Mouse (Mus musculus): Measurements from ENCODE around the gene Fam227a. TPM values are rescaled to one million over a fixed set of nuclear protein-coding genes. Genes with fewer than 3 reads are reported as not detected.
A peak's percentile ranks its signal among the peaks of the same experiment; 100 is the strongest.

The Fam227a gene
- total and polyA plus RNA-seq, 2 experiments from 2014 or later = 2.1 to 8.4 TPM

DNA sequence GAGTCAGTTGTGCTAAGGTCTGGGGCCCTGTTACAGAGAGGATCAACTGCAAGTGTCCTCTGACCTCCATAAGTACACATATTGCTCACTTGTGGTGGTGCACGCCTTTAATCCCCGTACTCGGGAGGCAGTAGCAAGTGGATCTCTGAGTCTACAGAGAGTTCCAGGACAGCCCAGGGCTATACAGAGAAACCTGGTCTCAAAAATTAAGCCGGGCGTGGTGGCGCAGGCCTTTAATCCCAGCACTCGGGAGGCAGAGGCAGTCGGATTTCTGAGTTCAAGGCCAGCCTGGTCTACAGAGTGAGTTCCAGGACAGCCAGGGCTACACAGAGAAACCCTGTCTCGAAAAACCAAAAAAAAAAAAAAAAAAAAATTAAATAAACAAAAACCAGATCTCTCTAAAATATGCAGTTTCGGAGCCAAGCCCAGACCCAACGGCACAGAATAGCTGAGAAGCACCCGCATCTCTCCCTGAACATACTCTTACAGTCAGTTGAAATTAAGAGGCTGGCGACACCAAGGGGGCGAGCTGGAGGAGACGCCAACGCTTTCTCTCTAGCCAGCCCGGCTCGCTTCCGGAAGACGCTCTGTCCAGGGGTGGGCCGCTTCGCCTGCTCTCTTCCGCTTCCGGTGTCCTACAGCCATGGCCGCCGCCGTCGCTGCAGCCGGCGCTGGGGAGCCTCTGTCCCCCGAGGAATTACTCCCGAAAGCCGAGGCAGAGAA lies 11.7 kb upstream of the Fam227a start, which contains the start of gene Tomm22:
TSS of gene Tomm22 (plus strand) at position 613 of the 723 bp plus-strand sequence.
- DNase-seq (ENCODE audit: low spot score) (peak; percentile 97), ATAC-seq (peak; percentile 97)
- H3K27ac ChIP-seq = peak within 1 kb of the TSS; percentile 70
- H3K36me3 ChIP-seq (ENCODE audit: insufficient read depth, low read length) = peaks cover 41% of the 10 kb centered on the region
- TF ChIP-seq CTCF (IDR thresholded peaks at IDR 0.05; ENCODE audit: low read depth) = peak; percentile 76
- WGBS = 20% methylated on average over 32 of the region's 33 CpGs
- peak within 1 kb of the TSS; percentile 75 for H3K9ac ChIP-seq (replicated peaks; ENCODE audit: low read length)
- H3K4me2 ChIP-seq (ENCODE audit: low read depth, low read length) = peak within 1 kb of the TSS; percentile 81
- H3K4me1 ChIP-seq (ENCODE audit: insufficient read depth, low read length) = 0 out of 2 replicates have a peak, but pooled peaks cover 3% of the 10 kb centered on the region
- peak within 1 kb of the TSS; percentile 85 for H3K4me3 ChIP-seq (ENCODE audit: low read length)
- no peaks in the 10 kb centered on the region for H3K9me3 ChIP-seq (ENCODE audit: low read length)
- no peaks in the 10 kb centered on the region for H3K27me3 ChIP-seq (ENCODE audit: insufficient read depth, low read length)

DNA sequence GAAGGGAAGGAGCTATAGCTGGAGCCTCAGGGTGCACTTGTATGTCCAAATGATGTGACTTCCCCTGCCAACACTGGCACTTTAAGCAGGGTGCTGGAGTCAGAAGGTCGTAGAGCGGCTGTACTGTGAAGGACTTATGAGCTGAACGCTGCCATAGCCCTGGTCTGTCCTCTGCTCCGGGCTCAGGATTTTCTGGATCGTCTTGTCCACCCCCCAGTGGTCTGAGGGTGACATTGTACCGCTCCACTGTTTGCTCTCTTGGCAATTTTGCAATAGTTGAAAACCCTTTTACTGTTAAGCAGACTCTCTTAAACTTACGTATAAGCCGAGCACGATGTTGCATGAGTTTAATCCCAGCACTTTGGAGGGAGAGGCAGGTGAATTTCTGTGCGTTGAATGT lies 10.4 kb upstream of the Fam227a start:
- WGBS = 68% methylated on average over 10 of the region's 10 CpGs
- Histone ChIP-seq H3K4me2 (ENCODE audit: low read depth, low read length) (no peak overlapping the region), H3K36me3 (ENCODE audit: insufficient read depth, low read length) (peaks cover 29% of the 10 kb centered on the region), H3K27ac (no peak overlapping the region), H3K9ac (replicated peaks; ENCODE audit: low read length) (no peak overlapping the region), H3K9me3 (ENCODE audit: low read length) (no peaks in the 10 kb centered on the region), H3K4me3 (ENCODE audit: low read length) (no peak overlapping the region), H3K4me1 (ENCODE audit: insufficient read depth, low read length) (0 out of 2 replicates have a peak, but pooled peaks cover 3% of the 10 kb centered on the region), H3K27me3 (ENCODE audit: insufficient read depth, low read length) (no peaks in the 10 kb centered on the region)
- ATAC-seq = no peak
- peak; percentile 44 for TF ChIP-seq CTCF (IDR thresholded peaks at IDR 0.05; ENCODE audit: low read depth)
- peak; percentile 32 for DNase-seq (ENCODE audit: low spot score)

DNA sequence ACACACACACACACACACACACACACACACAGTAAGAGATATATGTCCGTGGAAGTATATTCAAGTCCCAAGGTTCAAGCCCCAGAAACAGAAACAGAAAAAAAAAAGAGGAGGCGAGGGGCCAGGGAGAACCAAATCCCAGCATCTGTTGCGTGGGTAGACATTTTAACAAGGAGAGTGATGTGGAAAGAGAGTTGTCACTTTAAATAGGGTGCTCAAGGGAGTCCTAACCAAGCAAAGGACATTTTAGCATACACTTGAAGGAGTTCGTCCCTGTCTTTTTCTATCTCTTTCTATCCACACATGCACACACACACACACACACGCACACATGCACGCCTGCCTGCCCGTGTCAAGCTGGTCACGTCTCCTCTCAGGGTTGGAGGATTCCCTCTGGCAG lies 5.9 kb upstream of the Fam227a start:
- ATAC-seq (no peak), DNase-seq (ENCODE audit: low spot score) (no peak)
- H3K9me3 ChIP-seq (ENCODE audit: low read length) = no peaks in the 10 kb centered on the region
- H3K4me2 ChIP-seq (ENCODE audit: low read depth, low read length) = no peak overlapping the region
- no peak overlapping the region for H3K4me3 ChIP-seq (ENCODE audit: low read length)
- H3K27me3 ChIP-seq (ENCODE audit: insufficient read depth, low read length) = no peaks in the 10 kb centered on the region
- no peak overlapping the region for H3K27ac ChIP-seq
- H3K36me3 ChIP-seq (ENCODE audit: insufficient read depth, low read length) = peaks cover 14% of the 10 kb centered on the region
- H3K4me1 ChIP-seq (ENCODE audit: insufficient read depth, low read length) = peaks cover 3% of the 10 kb centered on the region; the same call in 1 of the 2 replicates
- H3K9ac ChIP-seq (replicated peaks; ENCODE audit: low read length) = no peak overlapping the region
- TF ChIP-seq CTCF (IDR thresholded peaks at IDR 0.05; ENCODE audit: low read depth) = no peak
- WGBS = 89% methylated on average over 8 of the region's 8 CpGs

DNA sequence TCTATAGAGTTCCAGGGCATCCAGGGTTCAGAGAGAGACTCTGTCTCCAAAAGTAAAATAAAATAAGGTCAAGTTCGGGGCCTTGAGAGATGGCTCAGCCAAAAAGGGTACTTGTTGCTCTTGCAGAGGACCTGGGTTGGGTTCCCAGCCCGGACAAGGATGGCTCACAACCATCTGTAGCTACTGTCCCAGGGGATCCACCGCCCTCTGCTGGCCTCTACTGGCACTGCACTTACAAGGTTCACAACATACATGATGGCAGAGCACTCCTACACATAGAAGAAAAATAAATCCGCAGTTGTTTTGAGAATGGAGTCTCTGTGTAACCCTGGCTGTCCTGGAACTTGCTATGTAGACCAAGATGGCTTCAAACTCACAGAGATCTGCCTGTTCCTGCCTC lies 3.1 kb upstream of the Fam227a start:
- H3K4me1 ChIP-seq (ENCODE audit: insufficient read depth, low read length) = peaks cover 4% of the 10 kb centered on the region; the same call in 1 of the 2 replicates
- no peak overlapping the region for H3K27ac ChIP-seq
- H3K9ac ChIP-seq (replicated peaks; ENCODE audit: low read length) = no peak overlapping the region
- ATAC-seq = no peak
- TF ChIP-seq CTCF (IDR thresholded peaks at IDR 0.05; ENCODE audit: low read depth) = peak; percentile 59
- no peak overlapping the region for H3K4me3 ChIP-seq (ENCODE audit: low read length)
- H3K36me3 ChIP-seq (ENCODE audit: insufficient read depth, low read length) = peaks cover 11% of the 10 kb centered on the region
- DNase-seq (ENCODE audit: low spot score) = no peak
- no peaks in the 10 kb centered on the region for H3K27me3 ChIP-seq (ENCODE audit: insufficient read depth, low read length)
- H3K4me2 ChIP-seq (ENCODE audit: low read depth, low read length) = no peak overlapping the region
- no peaks in the 10 kb centered on the region for H3K9me3 ChIP-seq (ENCODE audit: low read length)
- 74% methylated on average over 4 of the region's 4 CpGs for WGBS

DNA sequence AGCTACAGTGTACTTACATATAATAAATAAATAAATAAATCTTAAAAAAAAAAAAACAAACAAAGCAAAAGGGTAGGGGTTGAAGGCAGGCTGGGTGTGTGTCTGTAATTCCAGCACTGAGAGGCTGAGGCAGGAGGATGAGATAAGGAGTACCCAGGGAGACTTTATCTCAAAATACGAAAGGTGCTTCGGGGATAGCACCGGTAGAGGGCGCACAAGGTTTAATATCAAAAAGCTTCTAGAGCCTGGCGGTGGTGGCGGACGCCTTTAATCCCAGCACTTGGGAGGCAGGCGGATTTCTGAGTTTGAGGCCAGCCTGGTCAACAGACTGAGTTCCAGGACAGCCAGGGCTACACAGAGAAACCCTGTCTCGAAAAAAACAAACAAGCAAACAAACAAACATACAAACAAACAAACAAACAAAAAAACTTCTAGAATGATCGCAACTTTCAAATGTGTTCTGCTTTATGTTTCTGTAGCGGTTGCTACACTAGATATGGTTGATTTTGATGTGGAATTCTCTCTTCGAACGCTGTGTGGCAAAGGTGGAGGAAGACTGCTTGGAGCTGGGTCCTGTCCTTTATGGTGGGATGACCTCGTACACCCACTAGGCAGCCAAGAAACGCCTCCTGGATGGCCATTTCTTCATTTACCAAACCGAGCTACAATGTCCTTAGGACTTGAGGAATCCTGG lies 772 bp downstream of the Fam227a start:
- Histone ChIP-seq H3K9me3 (ENCODE audit: low read length) (no peaks in the 10 kb centered on the region), H3K9ac (replicated peaks; ENCODE audit: low read length) (peak overlapping the region; percentile 77), H3K4me3 (ENCODE audit: low read length) (peak overlapping the region; percentile 83), H3K27ac (peak overlapping the region; percentile 96), H3K27me3 (ENCODE audit: insufficient read depth, low read length) (no peaks in the 10 kb centered on the region), H3K36me3 (ENCODE audit: insufficient read depth, low read length) (no peaks in the 10 kb centered on the region), H3K4me2 (ENCODE audit: low read depth, low read length) (peak overlapping the region; percentile 64), H3K4me1 (ENCODE audit: insufficient read depth, low read length) (peaks cover 4% of the 10 kb centered on the region; the same call in 1 of the 2 replicates)
- peak; percentile 92 for DNase-seq (ENCODE audit: low spot score)
- TF ChIP-seq CTCF (IDR thresholded peaks at IDR 0.05; ENCODE audit: low read depth) = peak; percentile 65
- 5% methylated on average over 16 of the region's 16 CpGs for WGBS
- no peak; the same call in 1 of the 2 replicates for ATAC-seq

DNA sequence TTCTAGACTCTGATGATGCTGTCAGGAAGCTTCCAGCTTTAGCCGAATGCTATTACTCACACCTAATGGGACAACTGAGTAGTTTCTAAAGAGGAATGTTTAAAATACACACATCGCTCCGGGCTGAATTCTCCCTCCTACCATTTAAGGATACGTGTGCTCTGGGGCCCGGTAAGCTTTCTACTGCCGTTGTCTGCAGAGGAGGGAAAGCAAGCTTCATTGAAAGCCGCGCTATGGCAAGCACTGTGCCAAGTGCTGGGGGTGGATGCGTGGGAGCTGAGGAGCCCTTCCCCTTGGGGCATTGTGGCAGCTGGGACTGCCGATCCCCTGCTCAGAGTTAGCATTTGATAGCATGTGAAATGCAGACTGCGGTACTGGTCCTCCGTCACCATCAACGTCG lies 2.3 kb downstream of the Fam227a start:
- TF ChIP-seq CTCF (IDR thresholded peaks at IDR 0.05; ENCODE audit: low read depth) = no peak
- Histone ChIP-seq H3K27ac (no peak overlapping the region), H3K27me3 (ENCODE audit: insufficient read depth, low read length) (no peaks in the 10 kb centered on the region), H3K4me3 (ENCODE audit: low read length) (no peak overlapping the region), H3K9me3 (ENCODE audit: low read length) (no peaks in the 10 kb centered on the region), H3K9ac (replicated peaks; ENCODE audit: low read length) (no peak overlapping the region), H3K36me3 (ENCODE audit: insufficient read depth, low read length) (no peaks in the 10 kb centered on the region), H3K4me2 (ENCODE audit: low read depth, low read length) (no peak overlapping the region), H3K4me1 (ENCODE audit: insufficient read depth, low read length) (peaks cover 4% of the 10 kb centered on the region; the same call in 1 of the 2 replicates)
- 73% methylated on average over 14 of the region's 14 CpGs for WGBS
- ATAC-seq (no peak), DNase-seq (ENCODE audit: low spot score) (no peak)
